Mouse (Mus musculus) limb, embryonic 13.5 days (tissue): ENCODE results near the gene Rbpms2. TPM values are rescaled to one million over a fixed set of nuclear protein-coding genes. Genes with fewer than 3 reads are reported as not detected.

Experiments used
- polyA plus RNA-seq: library from polyadenylated mRNA; unstranded; fragments of >200 nt; fragmentation: Nextera tagmentation; extraction: Ambion mirVana; gene quantifications from 2 replicates; pipeline ENCODE4 v1.2.1, GENCODE M21; 2015

Rbpms2 gene
- polyA plus RNA-seq, 1 experiment from 2014 or later = 16.1 TPM

Other genes starting within 250 kb of the Rbpms2 start
- gene Kbtbd13, start 238.0 kb upstream of the Rbpms2 start, polyA plus RNA-seq = 1.4 and 1.6 TPM in 2 replicates
- 9.7 and 11.1 TPM in 2 replicates for gene Rasl12, start 231.1 kb upstream of the Rbpms2 start, polyA plus RNA-seq
- not detected in 2 replicates for gene Slc51b, start 206.7 kb upstream of the Rbpms2 start, polyA plus RNA-seq
- gene Mtfmt, start 193.9 kb upstream of the Rbpms2 start, polyA plus RNA-seq = 24.2 and 25.2 TPM in 2 replicates
- 141 and 144 TPM in 2 replicates for gene Spg21, start 168.7 kb upstream of the Rbpms2 start, polyA plus RNA-seq
- gene Ankdd1a, start 109.5 kb upstream of the Rbpms2 start, polyA plus RNA-seq = not detected in 2 replicates
- gene Plekho2, start 49.6 kb upstream of the Rbpms2 start, polyA plus RNA-seq = 13.9 and 16.2 TPM in 2 replicates
- gene Pif1, start 42.5 kb upstream of the Rbpms2 start, polyA plus RNA-seq = 15.1 and 16.0 TPM in 2 replicates
- 341 and 352 TPM in 2 replicates for gene Oaz2, start 38.4 kb downstream of the Rbpms2 start, polyA plus RNA-seq
- gene Zfp609, start 197.9 kb downstream of the Rbpms2 start, polyA plus RNA-seq = 7.2 and 8.1 TPM in 2 replicates